Mouse (Mus musculus) cerebellum, adult 18-20 months (tissue): Measurements from ENCODE around the gene Eif3d.

ENCODE experiments used
- DNase-seq, 2 experiments: peaks; one replicate each; pipeline ENCODE4 v3.0.0; 2021

The Eif3d gene

DNA sequence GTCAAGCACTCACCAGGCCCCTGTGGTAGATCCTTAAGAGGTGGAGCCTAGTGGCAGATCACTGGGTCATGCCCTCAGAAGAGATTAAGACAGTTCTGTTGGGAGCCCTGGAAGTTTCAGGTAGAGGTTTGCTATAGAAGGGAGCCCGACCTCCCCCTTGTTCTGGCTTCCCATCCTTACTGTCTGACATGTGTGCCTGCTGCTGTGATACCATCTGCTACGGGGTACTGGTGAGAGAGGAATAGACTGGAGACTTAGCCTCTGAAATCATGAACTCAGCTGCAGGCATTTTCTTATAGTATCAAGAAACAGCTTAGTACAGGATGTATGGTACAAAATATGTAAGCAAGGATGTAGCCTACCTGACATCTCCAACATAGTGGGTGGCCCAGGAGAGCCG, 17.7 kb downstream of the Eif3d start:
- DNase-seq, result peak; percentile 74 to 89

DNA sequence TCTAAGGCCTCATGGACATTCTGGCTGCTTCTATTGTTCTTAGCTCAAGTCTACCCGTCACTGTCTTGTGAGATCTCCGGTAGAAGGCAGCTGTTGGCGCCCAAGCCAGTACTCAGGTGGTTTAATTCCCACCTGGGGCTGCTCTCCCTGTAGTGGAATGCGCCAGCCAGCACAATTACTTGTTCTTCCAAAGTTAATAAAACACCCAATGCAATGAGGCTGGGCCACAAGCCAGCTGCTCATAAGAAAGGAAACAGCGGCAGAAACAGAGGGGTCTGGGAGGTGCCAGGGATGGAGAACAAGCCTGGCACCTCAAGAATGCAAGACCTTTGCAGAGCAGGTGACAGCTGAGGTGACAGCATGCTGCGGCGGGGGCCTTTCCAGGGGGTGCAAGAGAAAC, 21.6 kb downstream of the Eif3d start:
- no peak for DNase-seq

GRCm38 (mm10) chr15:77945711-77946110, 24.9 kb downstream of the Eif3d start:
- DNase-seq, result no peak

DNA sequence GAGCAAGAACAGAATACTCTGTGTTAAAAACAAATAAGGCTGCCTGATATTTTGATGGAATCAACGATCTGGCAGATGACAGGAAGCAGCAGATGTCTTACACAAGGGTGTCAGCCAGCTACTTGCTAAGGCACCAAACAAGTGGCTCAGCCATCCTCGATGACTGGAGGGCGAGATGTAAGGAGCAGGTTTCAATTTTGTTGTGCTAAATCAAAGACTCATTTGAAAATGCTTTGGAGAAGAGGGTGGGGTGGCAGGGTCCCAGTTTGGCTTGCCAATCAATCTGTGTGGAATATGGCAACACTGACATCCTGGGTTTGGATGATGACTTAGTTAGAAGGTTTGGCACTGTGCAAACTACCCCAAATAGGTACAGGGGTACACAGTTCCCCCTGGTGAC, 29.1 kb downstream of the Eif3d start:
- DNase-seq, result no peak

DNA sequence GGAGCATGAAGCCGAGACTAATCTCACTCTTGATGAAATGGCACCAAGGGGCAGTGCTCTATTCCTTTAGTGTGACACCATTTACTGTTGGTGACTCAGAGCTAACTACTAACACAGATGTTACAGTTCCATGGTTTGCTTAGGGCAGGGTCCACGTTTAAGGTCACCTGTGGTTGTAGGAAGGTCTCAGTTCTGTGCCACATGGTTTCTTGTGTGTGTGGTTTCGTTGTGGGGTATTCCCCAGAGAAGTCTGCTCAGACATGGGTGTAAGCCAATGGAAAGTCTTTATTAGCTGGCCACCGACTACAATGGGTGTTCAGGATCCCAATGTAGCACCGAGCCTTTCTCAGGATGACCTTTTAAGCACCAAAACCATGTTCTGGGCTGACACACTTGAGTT, 32.1 kb downstream of the Eif3d start:
- no peak for DNase-seq

GRCm38 (mm10) chr15:77935673-77936375, 34.8 kb downstream of the Eif3d start:
- DNase-seq, result peak; percentile 61

- DNase-seq, result peak in 1 of 2 experiments; percentile 48
Measured at GRCm38 (mm10) chr15:77934968-77935367, 35.6 kb downstream of the Eif3d start.

DNA sequence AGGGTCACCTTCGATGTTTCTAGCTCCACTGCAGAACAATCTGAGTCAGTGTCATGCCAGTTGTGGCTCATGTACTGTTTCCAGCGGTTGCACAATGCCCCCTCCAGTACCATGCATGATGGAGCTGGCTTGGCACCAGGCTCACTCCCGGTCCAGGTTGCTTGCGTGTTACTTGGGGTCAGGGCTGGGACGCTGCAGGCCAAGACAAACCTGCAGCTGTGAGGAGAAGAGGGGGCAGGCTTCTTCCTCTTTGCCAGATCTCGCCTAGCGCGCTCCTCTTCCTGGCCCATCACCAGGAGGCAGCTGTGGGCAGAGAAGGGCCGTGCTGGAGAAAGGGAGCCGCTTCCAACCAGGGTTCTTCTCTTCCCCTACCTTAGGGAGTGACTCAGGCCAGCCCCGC, 36.3 kb downstream of the Eif3d start:
- DNase-seq, result peak; percentile 31 to 49

DNA sequence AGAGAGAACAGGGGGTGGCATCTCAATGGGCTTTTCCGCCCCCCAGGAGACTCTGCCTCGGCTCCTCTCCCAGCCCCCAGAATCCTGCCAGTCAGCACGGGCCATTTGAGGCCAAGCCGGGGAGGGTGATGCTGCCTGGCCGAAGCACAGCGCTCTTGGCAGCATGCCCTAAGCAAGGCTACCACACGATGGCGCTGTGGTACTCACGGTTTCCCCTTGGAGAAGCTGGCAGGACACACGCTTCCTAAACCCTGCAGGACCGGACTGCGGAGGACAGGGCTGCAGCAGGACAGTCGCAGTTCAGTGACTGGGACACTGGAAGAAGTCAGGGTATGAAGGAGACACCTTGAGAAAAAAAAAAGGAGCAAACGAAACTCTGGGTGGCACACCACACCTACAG, 36.8 kb downstream of the Eif3d start:
- peak; percentile 99 to 100 for DNase-seq

DNA sequence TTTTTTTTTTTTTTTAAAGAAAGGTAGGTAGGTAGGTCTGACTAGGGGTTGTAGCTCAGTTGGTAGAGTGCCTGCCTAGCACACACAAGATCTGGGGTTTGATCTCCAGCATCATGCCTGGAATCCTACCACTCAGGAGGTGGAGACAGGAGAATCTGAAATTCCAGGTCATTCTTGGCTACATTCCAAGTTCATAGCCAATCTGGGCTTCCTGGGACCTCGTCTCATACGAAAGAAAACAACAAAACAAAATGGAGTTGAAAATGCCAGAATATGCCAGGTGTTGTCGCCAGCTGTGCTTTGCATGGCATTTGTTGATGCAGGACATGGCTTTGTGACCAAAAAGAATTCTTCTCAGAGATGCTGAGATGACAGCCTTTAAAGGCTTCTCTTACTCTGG, 37.4 kb downstream of the Eif3d start:
- DNase-seq, result no peak

DNA sequence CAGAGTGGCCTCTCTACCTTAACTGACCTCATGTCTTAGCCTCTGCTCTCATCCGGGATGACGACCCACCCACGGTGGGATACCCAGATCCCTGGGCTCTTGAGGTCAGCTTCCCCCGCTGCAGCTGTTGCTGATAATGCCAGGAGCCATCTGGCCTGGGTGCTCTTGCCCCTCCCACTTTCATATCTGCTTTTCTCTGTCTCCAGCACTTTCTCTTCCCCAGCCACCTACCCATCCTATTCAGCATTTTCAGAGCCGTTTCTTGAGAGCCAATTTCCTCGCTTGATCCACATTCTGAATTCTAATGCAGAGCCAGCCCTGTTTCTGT, 39.0 kb downstream of the Eif3d start:
- DNase-seq, result no peak

- no peak for DNase-seq
Measured at GRCm38 (mm10) chr15:77930986-77931688, 39.5 kb downstream of the Eif3d start.

GRCm38 (mm10) chr15:77929804-77930203, 40.8 kb downstream of the Eif3d start:
- no peak for DNase-seq

- DNase-seq, result peak; percentile 92 to 99
Measured at GRCm38 (mm10) chr15:77928673-77929331, 41.8 kb downstream of the Eif3d start, which contains the start of gene Txn2. TSS of gene Txn2 (minus strand) at chr15:77929006.

DNA sequence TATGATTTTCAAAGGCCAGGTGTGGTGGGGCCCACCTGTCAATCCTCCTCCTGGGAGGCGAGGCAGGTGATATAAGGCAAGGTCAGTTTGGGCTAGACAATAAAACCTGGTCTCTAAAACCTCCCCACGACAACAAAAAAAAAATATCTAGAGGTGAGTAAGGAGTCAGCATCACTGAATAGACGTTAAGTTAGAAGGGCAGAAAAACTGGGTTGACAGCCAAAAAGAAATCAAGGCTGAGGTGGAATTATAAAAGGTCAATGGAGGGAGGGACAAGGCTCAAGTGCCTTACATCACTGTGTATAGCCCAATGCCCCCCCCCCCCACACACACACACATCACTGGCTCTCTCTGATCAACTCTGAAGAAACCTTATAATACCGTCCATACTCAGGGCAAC, 42.5 kb downstream of the Eif3d start:
- DNase-seq, result no peak

DNA sequence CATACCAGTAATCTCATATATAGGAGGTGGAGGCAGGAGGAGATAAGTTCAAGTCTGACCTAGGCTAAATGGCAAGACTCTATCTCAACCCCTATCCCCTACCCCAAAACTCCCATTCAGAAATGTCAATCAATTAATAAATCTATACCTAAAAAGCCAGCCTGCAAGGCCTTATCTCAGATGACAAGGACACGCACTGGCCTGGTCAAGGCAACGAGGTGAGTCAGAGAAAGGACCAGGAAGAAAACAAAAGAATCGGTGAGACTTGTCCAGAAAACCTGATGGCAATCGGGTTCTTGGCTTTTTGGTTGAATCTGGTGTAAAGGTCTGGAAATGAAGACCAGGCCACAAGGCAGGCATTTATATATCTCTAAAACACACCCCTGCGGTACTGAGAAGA, 43.7 kb downstream of the Eif3d start:
- no peak for DNase-seq

GRCm38 (mm10) chr15:77925195-77925594, 45.4 kb downstream of the Eif3d start:
- DNase-seq, result no peak

DNA sequence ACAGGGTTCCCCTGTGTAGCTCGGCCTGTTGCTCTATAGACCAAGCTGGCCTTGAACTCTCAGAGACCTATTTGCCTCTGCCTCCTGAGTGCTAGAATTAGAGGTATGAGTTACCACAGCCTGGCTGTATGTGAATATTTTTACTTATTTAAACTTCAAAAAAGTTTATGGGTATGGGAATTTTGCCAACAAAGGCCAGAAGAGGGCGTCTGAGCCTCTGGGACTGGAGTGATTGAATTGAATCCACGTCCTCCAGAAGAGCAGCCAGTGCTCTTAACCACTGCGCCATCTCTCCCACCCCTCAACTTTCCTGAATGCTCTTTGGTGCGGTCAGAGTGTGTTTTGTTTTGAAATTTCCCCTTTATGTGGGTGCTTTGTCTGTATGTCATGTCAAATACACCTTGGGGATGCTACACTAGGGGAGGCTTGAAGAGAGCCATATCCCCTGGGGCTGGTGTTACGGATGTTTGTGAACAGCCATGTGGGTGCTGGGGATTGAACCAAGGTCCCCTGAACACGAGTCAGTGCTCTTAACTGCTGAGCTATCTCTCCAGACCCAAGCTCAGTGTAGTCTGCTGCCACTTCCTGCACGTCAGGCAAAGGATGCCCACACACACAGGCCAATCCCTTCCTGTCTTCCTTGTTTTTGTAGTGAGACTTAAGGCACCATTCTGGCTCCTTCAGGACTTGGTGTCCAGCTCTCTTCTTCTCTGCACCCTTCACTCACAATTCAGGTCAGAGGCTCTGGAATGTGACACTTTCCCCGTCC, 47.2 kb downstream of the Eif3d start:
- no peak for DNase-seq

DNA sequence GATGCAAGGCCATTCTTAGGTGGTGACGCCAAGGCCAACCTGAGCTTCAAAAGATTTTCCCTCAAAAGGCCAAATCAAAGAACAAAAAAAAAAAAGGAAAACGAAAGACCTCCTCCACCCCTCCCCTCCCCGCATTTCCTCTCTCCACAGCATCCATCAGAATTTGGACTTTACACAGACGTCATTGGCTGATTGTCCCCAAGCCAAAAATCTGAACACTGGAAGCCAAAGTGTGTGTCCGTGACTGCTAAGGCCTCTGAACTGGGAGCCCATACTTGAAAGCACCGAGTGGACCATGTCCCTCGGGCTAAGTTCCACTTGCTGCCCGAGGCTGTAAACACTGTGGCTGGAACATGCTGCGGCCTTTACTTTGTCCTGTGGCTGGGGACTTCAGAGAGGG, 47.9 kb downstream of the Eif3d start:
- DNase-seq, result no peak

- DNase-seq, result no peak
Measured at GRCm38 (mm10) chr15:77921636-77922035, 49.0 kb downstream of the Eif3d start.

- DNase-seq, result no peak
Measured at GRCm38 (mm10) chr15:77920511-77921462, 49.8 kb downstream of the Eif3d start.

GRCm38 (mm10) chr15:77919441-77919840, 51.2 kb downstream of the Eif3d start:
- no peak for DNase-seq
